Mouse (Mus musculus) MEL (cell line): ENCODE data around the gene Spast. TPM values are rescaled to one million over a fixed set of nuclear protein-coding genes. Genes with fewer than 3 reads are reported as not detected.
A peak's percentile ranks its signal among the peaks of the same experiment; 100 is the strongest.

Experiments
- DNase-seq: peaks from one replicate; pipeline ENCODE4 v3.0.0; 2011; ENCODE audit warnings: low read depth, low spot score
- H3K27ac ChIP-seq: 2 replicates; pipeline ENCODE4 v1.5.1; 2012; ENCODE audit warnings: low read depth, mild to moderate bottlenecking, control low read depth, low read length, moderate library complexity; ENCODE audit not compliant: control insufficient read depth
- H3K27me3 ChIP-seq, 2 experiments: fragments of 150-350 bp in 1 of 2; sonication (generic) in 1 of 2; 2 replicates each; pipeline ENCODE4 v1.6.1; 2012; ENCODE audit warnings: low read length in 2 of 2, mild to moderate bottlenecking in 2 of 2, improper control_type of control experiment in 1 of 2, moderate library complexity in 1 of 2; ENCODE audit not compliant: insufficient read depth in 2 of 2, control insufficient read depth in 1 of 2
- H3K36me3 ChIP-seq, 2 experiments: 2 replicates each; pipeline ENCODE4 v1.6.1; 2012 to 2014; ENCODE audit warnings: low read length in 2 of 2, improper control_type of control experiment in 1 of 2, inconsistent platforms in 1 of 2, mild to moderate bottlenecking in 1 of 2; ENCODE audit not compliant: insufficient read depth in 2 of 2, control insufficient read depth in 1 of 2
- H3K4me1 ChIP-seq, 2 experiments: fragments of 150-350 bp in 1 of 2; sonication (generic) in 1 of 2; 2 replicates each; pipeline ENCODE4 v1.6.1; 2012; ENCODE audit warnings: low read length in 2 of 2, improper control_type of control experiment in 1 of 2, mild to moderate bottlenecking in 1 of 2; ENCODE audit not compliant: insufficient read depth in 2 of 2, control insufficient read depth in 1 of 2
- H3K4me3 ChIP-seq, 2 experiments: fragments of 150-350 bp in 1 of 2; sonication (generic) in 1 of 2; 2 replicates each; pipeline ENCODE4 v1.5.1; 2012; ENCODE audit warnings: low read depth in 2 of 2, low read length in 2 of 2, mild to moderate bottlenecking in 2 of 2, moderate library complexity in 2 of 2, control low read depth in 1 of 2, improper control_type of control experiment in 1 of 2; ENCODE audit not compliant: control insufficient read depth in 1 of 2, insufficient read depth in 1 of 2
- H3K79me2 ChIP-seq: 2 replicates; pipeline ENCODE4 v1.6.1; 2012; ENCODE audit warnings: mild to moderate bottlenecking, low read length, moderate library complexity; ENCODE audit not compliant: control insufficient read depth, poor library complexity, insufficient read depth
- H3K9ac ChIP-seq: 2 replicates; pipeline ENCODE4 v1.6.1; 2012; ENCODE audit warnings: low read depth, mild to moderate bottlenecking, control low read depth, low read length, moderate library complexity; ENCODE audit not compliant: control insufficient read depth, poor library complexity, severe bottlenecking
- H3K9me3 ChIP-seq: fragments of 150-350 bp; sonication (generic); replicated peaks from 2 replicates; pipeline ENCODE4 v1.6.1; 2012; ENCODE audit warnings: mild to moderate bottlenecking, low read length, improper control_type of control experiment, moderate library complexity; ENCODE audit not compliant: insufficient read depth
- BHLHE40 ChIP-seq: IDR thresholded peaks from 2 replicates; pipeline ENCODE4 v1.6.1; 2012; ENCODE audit warnings: low read depth, mild to moderate bottlenecking, inconsistent platforms, low read length, improper control_type of control experiment, borderline replicate concordance
- CHD1 ChIP-seq: IDR thresholded peaks from 2 replicates; pipeline ENCODE4 v1.6.1; 2012; ENCODE audit warnings: low read depth, mild to moderate bottlenecking, inconsistent platforms, low read length, improper control_type of control experiment
- CTCF ChIP-seq, 3 experiments: IDR thresholded peaks in 2 of 3; conservative IDR thresholded peaks in 1 of 3; 2 replicates each; pipeline ENCODE4 v1.5.1; 2011 to 2012; ENCODE audit warnings: low read length in 3 of 3, low read depth in 2 of 3, mild to moderate bottlenecking in 2 of 3, improper control_type of control experiment in 1 of 3, inconsistent platforms in 1 of 3, mixed read lengths in 1 of 3, moderate library complexity in 1 of 3; ENCODE audit not compliant: control insufficient read depth in 1 of 3, insufficient read depth in 1 of 3, poor library complexity in 1 of 3, severe bottlenecking in 1 of 3
- E2F4 ChIP-seq: IDR thresholded peaks from 2 replicates; pipeline ENCODE4 v1.6.1; 2011; ENCODE audit warnings: low read depth, low read length, improper control_type of control experiment, borderline replicate concordance
- ELF1 ChIP-seq: IDR thresholded peaks from 2 replicates; pipeline ENCODE4 v1.6.1; 2014; ENCODE audit warnings: low read depth, mild to moderate bottlenecking, inconsistent platforms, low read length, improper control_type of control experiment, moderate library complexity
- EP300 ChIP-seq, 2 experiments: IDR thresholded peaks; 2 replicates each; pipeline ENCODE4 v1.6.1; 2011; ENCODE audit warnings: improper control_type of control experiment in 2 of 2, low read length in 2 of 2, low read depth in 1 of 2, mild to moderate bottlenecking in 1 of 2
- ETS1 ChIP-seq: IDR thresholded peaks from 2 replicates; pipeline ENCODE4 v1.6.1; 2012; ENCODE audit warnings: low read depth, mild to moderate bottlenecking, inconsistent platforms, low read length, improper control_type of control experiment, moderate library complexity
- GABPA ChIP-seq: IDR thresholded peaks from 2 replicates; pipeline ENCODE4 v1.6.1; 2012; ENCODE audit warnings: low read depth, mild to moderate bottlenecking, inconsistent platforms, low read length, improper control_type of control experiment, moderate library complexity
- GATA1 ChIP-seq: IDR thresholded peaks from 2 replicates; pipeline ENCODE4 v1.6.1; 2011; ENCODE audit warnings: low read depth, low read length, improper control_type of control experiment
- HCFC1 ChIP-seq: IDR thresholded peaks from 2 replicates; pipeline ENCODE4 v1.6.1; 2012; ENCODE audit warnings: low read depth, mild to moderate bottlenecking, inconsistent platforms, low read length, improper control_type of control experiment, moderate library complexity
- JUND ChIP-seq: IDR thresholded peaks from 2 replicates; pipeline ENCODE4 v1.6.1; 2011; ENCODE audit warnings: low read depth, mild to moderate bottlenecking, improper control_type of control experiment, low read length
- KAT2A ChIP-seq: conservative IDR thresholded peaks from 2 replicates; pipeline ENCODE4 v1.6.1; 2012; ENCODE audit warnings: low read depth, low read length, improper control_type of control experiment, inconsistent platforms
- MAFK ChIP-seq: IDR thresholded peaks from 2 replicates; pipeline ENCODE4 v1.6.1; 2011; ENCODE audit warnings: low read depth, mild to moderate bottlenecking, low read length, improper control_type of control experiment, borderline replicate concordance
- MAX ChIP-seq: IDR thresholded peaks from 2 replicates; pipeline ENCODE4 v1.6.1; 2011; ENCODE audit warnings: low read length, improper control_type of control experiment
- MAZ ChIP-seq: IDR thresholded peaks from 2 replicates; pipeline ENCODE4 v1.6.1; 2012; ENCODE audit warnings: low read depth, mild to moderate bottlenecking, inconsistent platforms, low read length, improper control_type of control experiment
- MEF2A ChIP-seq: IDR thresholded peaks from 2 replicates; pipeline ENCODE4 v1.6.1; 2014; ENCODE audit warnings: low read depth, mild to moderate bottlenecking, inconsistent platforms, low read length, improper control_type of control experiment; ENCODE audit not compliant: poor library complexity, insufficient replicate concordance, severe bottlenecking; ENCODE audit errors: extremely low read depth
- MXI1 ChIP-seq: IDR thresholded peaks from 2 replicates; pipeline ENCODE4 v1.6.1; 2011; ENCODE audit warnings: mild to moderate bottlenecking, low read depth, low read length, improper control_type of control experiment
- MYB ChIP-seq: IDR thresholded peaks from 2 replicates; pipeline ENCODE4 v1.6.1; 2011; ENCODE audit warnings: mild to moderate bottlenecking, low read depth, low read length, improper control_type of control experiment
- MYC ChIP-seq: IDR thresholded peaks from 2 replicates; pipeline ENCODE4 v1.6.1; 2011; ENCODE audit warnings: low read depth, mild to moderate bottlenecking, low read length, improper control_type of control experiment, moderate library complexity
- NELFE ChIP-seq: IDR thresholded peaks from 2 replicates; pipeline ENCODE4 v1.6.1; 2011; ENCODE audit warnings: low read depth, low read length, improper control_type of control experiment
- POLR2A ChIP-seq, 2 experiments: IDR thresholded peaks; 2 replicates each; pipeline ENCODE4 v1.6.1; 2011 to 2012; ENCODE audit warnings: low read length in 2 of 2, mild to moderate bottlenecking in 2 of 2, control low read depth in 1 of 2, improper control_type of control experiment in 1 of 2, low read depth in 1 of 2, moderate library complexity in 1 of 2; ENCODE audit not compliant: control insufficient read depth in 1 of 2, insufficient read depth in 1 of 2, poor library complexity in 1 of 2
- POLR2AphosphoS2 ChIP-seq: IDR thresholded peaks from 2 replicates; pipeline ENCODE4 v1.6.1; 2011; ENCODE audit warnings: low read length, improper control_type of control experiment
- POLR2AphosphoS5 ChIP-seq: IDR thresholded peaks from 2 replicates; pipeline ENCODE4 v1.6.1; 2012; ENCODE audit warnings: low read depth, borderline replicate concordance, mild to moderate bottlenecking, inconsistent platforms, low read length, moderate library complexity, mixed read lengths
- RCOR1 ChIP-seq: IDR thresholded peaks from 2 replicates; pipeline ENCODE4 v1.6.1; 2012; ENCODE audit warnings: low read depth, mild to moderate bottlenecking, inconsistent platforms, low read length, improper control_type of control experiment
- SMC3 ChIP-seq: IDR thresholded peaks from 2 replicates; pipeline ENCODE4 v1.6.1; 2011; ENCODE audit warnings: low read depth, low read length, improper control_type of control experiment
- TBP ChIP-seq: IDR thresholded peaks from 2 replicates; pipeline ENCODE4 v1.8.0; 2011; ENCODE audit warnings: low read depth, low read length, improper control_type of control experiment
- TCF12 ChIP-seq: IDR thresholded peaks from 2 replicates; pipeline ENCODE4 v1.6.1; 2014; ENCODE audit warnings: low read depth, mild to moderate bottlenecking, inconsistent platforms, low read length, improper control_type of control experiment, moderate library complexity
- USF1 ChIP-seq: IDR thresholded peaks from 2 replicates; pipeline ENCODE4 v1.6.1; 2014; ENCODE audit warnings: low read depth, mild to moderate bottlenecking, inconsistent platforms, low read length, improper control_type of control experiment, moderate library complexity
- ZKSCAN1 ChIP-seq: IDR thresholded peaks from 2 replicates; pipeline ENCODE4 v1.6.1; 2012; ENCODE audit warnings: low read depth, mild to moderate bottlenecking, inconsistent platforms, low read length, improper control_type of control experiment, moderate library complexity
- ZMIZ1 ChIP-seq: IDR thresholded peaks from 2 replicates; pipeline ENCODE4 v1.6.1; 2012; ENCODE audit warnings: low read depth, mild to moderate bottlenecking, inconsistent platforms, low read length, improper control_type of control experiment, moderate library complexity
- ZNF384 ChIP-seq: IDR thresholded peaks from 2 replicates; pipeline ENCODE4 v1.6.1; 2012; ENCODE audit warnings: low read depth, mild to moderate bottlenecking, inconsistent platforms, low read length, improper control_type of control experiment
- polyA plus RNA-seq, 2 experiments: library from polyadenylated mRNA; stranded (reverse) in 1 of 2; unstranded in 1 of 2; fragments of >175 nt in 1 of 2; fragments of >200 nt in 1 of 2; gene quantifications; 2 replicates each; pipeline versions ENCODE4 v1.2.1 to v1.2.4; 2012; ENCODE audit warnings: low replicate concordance in 2 of 2, low read depth in 1 of 2; ENCODE audit not compliant: insufficient read length in 2 of 2, insufficient read depth in 1 of 2, missing spikeins in 1 of 2
- total RNA-seq: library from RNA; depleted of rRNA; stranded (reverse); fragments of 300-350 nt; gene quantifications from 2 replicates; pipeline ENCODE4 v1.2.3, GENCODE M21; 2012

The Spast gene
- total and polyA plus RNA-seq, 3 experiments: 29.0 to 35.2 TPM; not detected in 1

- no peak for TF ChIP-seq MAFK
- TF ChIP-seq SMC3: no peak
- peak; percentile 64 for TF ChIP-seq MXI1
- TF ChIP-seq HCFC1: peak; percentile 62
Observed at GRCm38 (mm10) chr17:74295026-74295970, 43.5 kb upstream of the Spast start, which contains the start of gene Memo1 (continued).

DNA sequence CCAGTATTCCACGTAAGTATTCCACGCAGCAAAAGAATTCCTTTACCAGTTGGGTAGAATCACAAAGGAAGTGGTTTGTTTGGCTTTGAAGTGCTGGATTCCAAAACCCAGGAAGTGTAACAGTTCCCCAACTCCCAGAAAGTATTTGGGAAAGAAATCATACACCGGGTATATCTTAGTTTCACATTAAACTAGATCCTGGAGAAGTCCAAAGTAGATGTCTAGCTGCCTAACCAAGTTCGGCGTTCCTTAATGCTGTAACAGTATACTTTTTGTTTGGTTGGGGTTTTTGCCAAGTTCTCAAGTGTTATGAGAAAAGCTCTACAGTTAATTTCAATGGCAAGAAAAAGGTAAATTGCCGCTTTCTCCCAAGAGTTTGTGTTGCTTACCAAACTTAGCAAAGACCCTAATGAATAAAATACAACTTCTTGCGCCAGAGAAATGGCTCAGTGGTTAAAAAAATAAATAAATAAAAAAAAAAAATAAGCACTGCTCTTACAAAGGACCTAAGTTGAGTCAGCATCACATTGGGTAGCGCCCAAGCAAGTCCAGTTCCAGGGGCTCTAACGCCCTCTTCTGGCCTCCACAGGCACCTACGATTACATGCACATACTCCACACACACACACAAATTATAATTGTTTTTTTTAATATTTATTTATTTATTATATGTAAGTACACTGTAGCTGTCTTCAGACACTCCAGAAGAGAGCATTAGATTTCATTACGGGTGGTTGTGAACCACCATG, 42.5 kb upstream of the Spast start:
- Histone ChIP-seq H3K36me3 (peaks cover 2 to 19% of the 10 kb centered on the region in 2 experiments), H3K27ac (peak overlapping the region; percentile 72), H3K9me3 (no peaks in the 10 kb centered on the region), H3K4me3 (peak overlapping the region; percentile 76 to 87), H3K9ac (peak overlapping the region; percentile 98), H3K27me3 (no peaks in the 10 kb centered on the region), H3K79me2 (peaks cover 28% of the 10 kb centered on the region), H3K4me1 (peaks cover 7 to 13% of the 10 kb centered on the region in 2 experiments)
- peak; percentile 86 for DNase-seq
- TF ChIP-seq USF1: no peak; the same call in 1 of the 2 replicates
- no peak for TF ChIP-seq JUND
- no peak for TF ChIP-seq POLR2A (IDR thresholded peaks at IDR 0.05; ENCODE audit: control insufficient read depth in 1 of 2, insufficient read depth in 1 of 2, low read depth in 1 of 2, low read length in 2 of 2, poor library complexity in 1 of 2)
- TF ChIP-seq SMC3: peak; percentile 67
- TF ChIP-seq GABPA: no peak
- TF ChIP-seq E2F4: no peak
- peak; percentile 41; the same call in 1 of the 2 replicates for TF ChIP-seq MYC
- TF ChIP-seq ETS1: peak; percentile 42; the same call in 1 of the 2 replicates
- no peak for TF ChIP-seq ELF1
- TF ChIP-seq RCOR1: no peak; the same call in none of the 2 replicates
- peak; percentile 37 to 79 (median 69) for TF ChIP-seq CTCF (IDR thresholded peaks at IDR 0.05 in 2 of 3, conservative IDR thresholded peaks at IDR 0.05 in 1 of 3; ENCODE audit: control insufficient read depth in 1 of 3, insufficient read depth in 1 of 3, low read depth in 2 of 3, low read length in 3 of 3, poor library complexity in 1 of 3, severe bottlenecking in 1 of 3)
- no peak for TF ChIP-seq MAX
- no peak for TF ChIP-seq POLR2AphosphoS2
- no peak for TF ChIP-seq TCF12
- TF ChIP-seq MYB: no peak
- TF ChIP-seq ZMIZ1: no peak
- TF ChIP-seq ZNF384: peak; percentile 86
- no peak for TF ChIP-seq MEF2A
- TF ChIP-seq BHLHE40: no peak
- no peak for TF ChIP-seq KAT2A
- TF ChIP-seq GATA1: no peak
- no peak; the same call in 1 of the 2 replicates for TF ChIP-seq TBP
- TF ChIP-seq CHD1: no peak
- TF ChIP-seq POLR2AphosphoS5: no peak
- TF ChIP-seq MAZ: 0 out of 2 replicates have a peak, but pooled peaks have one; percentile 35
- TF ChIP-seq NELFE: no peak
- no peak for TF ChIP-seq ZKSCAN1
- peak; percentile 64; the same call in 1 of the 2 replicates for TF ChIP-seq MAFK
- TF ChIP-seq EP300 (IDR thresholded peaks at IDR 0.05; ENCODE audit: low read depth in 1 of 2, low read length in 2 of 2): no peak
- peak; percentile 42 for TF ChIP-seq MXI1
